Mouse (Mus musculus) embryonic facial prominence, embryonic 13.5 days (tissue): ENCODE measurements around the gene Kynu. TPM values are rescaled to one million over a fixed set of nuclear protein-coding genes. Genes with fewer than 3 reads are reported as not detected.

ENCODE experiments used
- ATAC-seq: fragments of 200-750 bp; cut with Nextera tagmentation; 2 replicates; pipeline ENCODE4 v1.8.0; 2017; ENCODE audit warnings: low read depth; ENCODE audit not compliant: insufficient number of reproducible peaks, insufficient read depth, low FRiP score, low TSS enrichment
- H3K27ac ChIP-seq: fragments of 300-500 bp; sonication (generic); 2 replicates; pipeline ENCODE4 v1.5.1; 2015; ENCODE audit warnings: moderate library complexity, mild to moderate bottlenecking, inconsistent platforms
- H3K27me3 ChIP-seq: fragments of 300-500 bp; sonication (generic); 2 replicates; pipeline ENCODE4 v1.6.1; 2015; ENCODE audit warnings: mild to moderate bottlenecking, inconsistent platforms
- H3K36me3 ChIP-seq: fragments of 300-500 bp; sonication (generic); 2 replicates; pipeline ENCODE4 v1.6.1; 2015; ENCODE audit warnings: mild to moderate bottlenecking, inconsistent platforms
- H3K4me1 ChIP-seq: fragments of 300-500 bp; sonication (generic); 2 replicates; pipeline ENCODE4 v1.6.1; 2015; ENCODE audit warnings: inconsistent platforms
- H3K4me2 ChIP-seq: fragments of 300-500 bp; sonication (generic); 2 replicates; pipeline ENCODE4 v1.6.1; 2015; ENCODE audit warnings: moderate library complexity, mild to moderate bottlenecking, inconsistent platforms
- H3K4me3 ChIP-seq: fragments of 300-500 bp; sonication (generic); 2 replicates; pipeline ENCODE4 v1.5.1; 2015; ENCODE audit warnings: mild to moderate bottlenecking, inconsistent platforms
- H3K9ac ChIP-seq: fragments of 300-500 bp; sonication (generic); 2 replicates; pipeline ENCODE4 v1.6.1; 2015; ENCODE audit warnings: mild to moderate bottlenecking, inconsistent platforms
- H3K9me3 ChIP-seq: fragments of 300-500 bp; sonication (generic); 2 replicates; pipeline ENCODE4 v1.6.1; 2016; ENCODE audit warnings: inconsistent platforms
- WGBS: fragments of 180-500 bp; shearing (Covaris S2); methylation state at CpG from one replicate; pipeline ENCODE4 v1.1.7; 2015; ENCODE audit warnings: mixed read lengths; 5-methylcytosine and 5-hydroxymethylcytosine counted together
- polyA plus RNA-seq: library from polyadenylated mRNA; unstranded; fragments of >200 nt; fragmentation: Nextera tagmentation; extraction: Ambion mirVana; gene quantifications from 2 replicates; pipeline ENCODE4 v1.2.1, GENCODE M21; 2015

The Kynu gene
- polyA plus RNA-seq, 1 experiment from 2014 or later = 0.25 TPM

DNA sequence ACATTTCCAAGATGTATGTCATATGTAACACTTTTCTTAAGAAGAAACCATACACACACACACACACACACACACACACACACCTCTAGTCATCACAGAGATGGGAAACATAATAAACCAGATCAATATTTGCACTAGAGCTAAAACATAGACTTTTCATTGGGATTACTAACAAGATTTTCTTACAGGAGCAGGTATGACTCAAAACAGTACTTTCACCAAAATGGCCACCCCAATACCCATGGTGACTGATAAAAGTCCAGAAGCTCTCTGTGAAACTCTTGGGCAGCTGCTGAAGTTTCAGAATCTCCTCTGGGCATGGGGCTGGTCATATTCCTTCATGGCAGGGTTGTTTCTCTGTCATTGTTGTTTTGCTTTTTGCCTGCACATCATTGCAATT, 114.5 kb downstream of the Kynu start:
- ATAC-seq = no peak
- no peaks in the 10 kb centered on the region for H3K4me1 ChIP-seq
- no peaks in the 10 kb centered on the region for H3K9me3 ChIP-seq
- no peak overlapping the region for H3K9ac ChIP-seq
- no peak overlapping the region for H3K27ac ChIP-seq
- no peak overlapping the region for H3K4me2 ChIP-seq
- H3K27me3 ChIP-seq = no peaks in the 10 kb centered on the region
- H3K4me3 ChIP-seq = no peak overlapping the region
- no peaks in the 10 kb centered on the region for H3K36me3 ChIP-seq

DNA sequence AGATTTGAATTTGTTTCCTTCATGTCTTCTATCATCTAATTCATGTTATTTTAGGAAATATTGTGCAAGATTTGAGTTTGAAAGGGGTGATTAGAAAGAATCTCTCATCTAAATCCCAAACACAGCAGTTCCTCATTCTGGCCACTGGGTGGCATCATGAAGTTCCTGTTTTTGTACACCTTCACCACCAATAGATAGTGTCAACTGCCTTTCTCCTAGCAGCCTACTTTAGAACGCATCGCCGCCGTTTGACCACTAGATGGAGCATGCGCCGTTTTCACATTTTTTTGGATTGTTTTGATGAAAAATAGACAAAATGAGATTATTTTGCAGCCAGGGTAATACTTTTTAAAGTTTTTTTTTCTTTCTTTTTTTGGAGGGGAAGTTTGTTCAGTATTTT, 118.5 kb downstream of the Kynu start:
- H3K4me2 ChIP-seq = no peak overlapping the region
- no peaks in the 10 kb centered on the region for H3K27me3 ChIP-seq
- ATAC-seq = no peak
- no peak overlapping the region for H3K27ac ChIP-seq
- no peak overlapping the region for H3K4me3 ChIP-seq
- 1% methylated on average over 6 of the region's 6 CpGs for WGBS
- no peak overlapping the region for H3K9ac ChIP-seq
- H3K4me1 ChIP-seq = no peaks in the 10 kb centered on the region
- no peaks in the 10 kb centered on the region for H3K9me3 ChIP-seq
- H3K36me3 ChIP-seq = no peaks in the 10 kb centered on the region

DNA sequence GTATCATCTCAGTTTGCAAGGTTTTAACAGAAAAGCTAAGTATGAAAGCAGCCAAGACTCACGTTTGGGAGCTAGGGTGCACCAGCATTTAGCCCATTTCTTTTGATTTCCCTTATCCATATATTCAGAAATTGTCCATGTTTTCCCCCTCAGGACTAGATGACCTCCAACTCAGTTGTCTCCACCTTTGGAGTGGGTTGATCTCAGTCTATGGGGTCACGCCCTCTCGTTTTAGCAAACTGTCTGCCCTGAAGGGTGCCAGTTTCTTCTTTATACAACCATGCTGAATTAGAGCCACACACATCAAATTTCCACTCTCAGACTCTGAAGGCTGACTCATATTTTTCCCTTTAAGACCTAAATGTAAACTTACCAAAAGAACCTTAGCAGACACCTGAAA, 119.0 kb downstream of the Kynu start:
- H3K27me3 ChIP-seq = no peaks in the 10 kb centered on the region
- no peaks in the 10 kb centered on the region for H3K4me1 ChIP-seq
- no peaks in the 10 kb centered on the region for H3K36me3 ChIP-seq
- H3K27ac ChIP-seq = no peak overlapping the region
- 52% methylated on average over 3 of the region's 3 CpGs for WGBS
- H3K9ac ChIP-seq = no peak overlapping the region
- no peak for ATAC-seq
- H3K9me3 ChIP-seq = no peaks in the 10 kb centered on the region
- H3K4me3 ChIP-seq = no peak overlapping the region
- no peak overlapping the region for H3K4me2 ChIP-seq

DNA sequence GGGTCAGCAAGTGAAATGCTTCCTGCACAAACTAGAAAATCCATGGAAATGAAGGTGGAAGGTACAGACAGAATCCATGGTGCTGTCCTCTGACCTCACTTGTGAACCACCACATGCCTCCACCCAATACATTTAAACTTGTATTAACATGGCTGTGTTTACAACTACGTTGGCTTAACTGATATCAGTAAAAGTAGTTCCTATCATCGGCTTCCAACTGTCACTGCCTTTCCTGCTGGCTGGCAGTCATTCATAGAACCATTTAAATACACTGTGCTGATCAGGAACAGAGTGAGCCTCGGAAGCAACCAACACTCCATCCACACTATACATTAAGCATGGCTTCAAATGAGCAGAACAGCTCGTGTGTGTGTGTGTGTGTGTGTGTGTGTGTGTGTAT, 120.1 kb downstream of the Kynu start:
- ATAC-seq = no peak
- 86% methylated on average over 4 of the region's 4 CpGs for WGBS
- Histone ChIP-seq H3K27me3 (no peaks in the 10 kb centered on the region), H3K36me3 (no peaks in the 10 kb centered on the region), H3K4me2 (no peak overlapping the region), H3K4me1 (no peaks in the 10 kb centered on the region), H3K9ac (no peak overlapping the region), H3K27ac (no peak overlapping the region), H3K4me3 (no peak overlapping the region), H3K9me3 (no peaks in the 10 kb centered on the region)

DNA sequence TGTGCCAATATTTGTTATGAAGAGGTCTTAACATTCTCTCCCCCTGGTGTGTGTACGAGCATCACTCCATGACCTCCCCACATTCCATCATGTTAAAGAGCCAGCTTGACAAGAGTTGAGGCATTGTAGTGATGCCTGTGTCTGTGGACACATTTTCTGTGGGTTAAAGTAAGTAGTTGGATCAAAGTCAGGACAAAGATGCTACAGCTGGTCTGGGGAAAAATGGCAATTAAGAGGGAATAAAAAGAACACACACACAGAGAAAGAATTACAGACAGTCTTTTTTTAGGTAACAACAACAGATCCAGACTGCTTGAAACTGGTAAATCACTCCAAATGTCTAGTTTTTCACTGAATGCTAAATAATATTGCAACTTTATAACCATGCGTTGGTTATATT, 135.3 kb downstream of the Kynu start:
- ATAC-seq = no peak
- Histone ChIP-seq H3K4me1 (no peaks in the 10 kb centered on the region), H3K4me3 (no peak overlapping the region), H3K27me3 (no peaks in the 10 kb centered on the region), H3K27ac (no peak overlapping the region), H3K9me3 (peaks cover 3% of the 10 kb centered on the region; the same call in 1 of the 2 replicates), H3K36me3 (no peaks in the 10 kb centered on the region), H3K4me2 (no peak overlapping the region), H3K9ac (no peak overlapping the region)
- WGBS = 71% methylated on average over 2 of the region's 2 CpGs

DNA sequence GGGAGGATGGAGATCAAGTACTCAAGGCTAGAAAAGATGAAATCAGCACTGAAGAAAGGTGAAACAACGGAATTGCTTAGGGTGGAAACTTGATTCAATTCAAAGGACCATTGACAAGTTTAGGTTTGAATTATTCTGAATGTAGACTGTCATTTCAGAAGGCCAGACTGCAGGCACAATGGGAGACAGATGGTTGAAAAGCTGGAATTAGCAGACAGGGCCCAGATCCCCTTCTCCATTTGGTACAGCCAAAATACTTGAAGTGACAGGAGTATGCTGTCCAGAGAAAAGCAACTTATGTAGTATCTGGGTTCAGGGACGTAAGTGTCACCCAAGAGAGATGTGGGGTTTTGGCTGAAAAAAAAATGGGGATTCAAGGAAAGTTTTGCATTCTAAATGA, 136.2 kb downstream of the Kynu start:
- Histone ChIP-seq H3K9me3 (peaks cover 3% of the 10 kb centered on the region; the same call in 1 of the 2 replicates), H3K4me3 (no peak overlapping the region), H3K9ac (no peak overlapping the region), H3K4me2 (no peak overlapping the region), H3K27ac (no peak overlapping the region), H3K4me1 (no peaks in the 10 kb centered on the region), H3K36me3 (no peaks in the 10 kb centered on the region), H3K27me3 (no peaks in the 10 kb centered on the region)
- WGBS = 73% methylated on average over 2 of the region's 2 CpGs
- ATAC-seq = no peak

DNA sequence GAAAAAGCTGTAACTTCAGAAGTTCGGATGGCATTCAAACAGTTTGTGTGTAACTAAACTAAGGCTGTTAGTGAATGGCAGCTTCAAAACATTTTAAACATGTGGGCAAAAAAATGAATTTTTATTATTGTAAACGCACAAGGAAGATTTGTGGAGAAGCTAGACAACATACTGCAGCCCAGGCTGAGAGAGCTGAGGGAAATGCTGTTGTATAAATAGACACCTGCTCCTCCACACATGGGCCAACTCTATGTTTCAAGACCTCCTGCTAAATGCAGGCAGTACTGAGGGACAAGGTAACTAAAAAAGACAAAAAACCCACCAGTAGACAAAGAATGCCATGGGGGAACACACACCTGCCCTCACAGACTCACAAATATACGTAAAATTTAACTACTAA, 140.5 kb downstream of the Kynu start:
- no peaks in the 10 kb centered on the region for H3K4me1 ChIP-seq

DNA sequence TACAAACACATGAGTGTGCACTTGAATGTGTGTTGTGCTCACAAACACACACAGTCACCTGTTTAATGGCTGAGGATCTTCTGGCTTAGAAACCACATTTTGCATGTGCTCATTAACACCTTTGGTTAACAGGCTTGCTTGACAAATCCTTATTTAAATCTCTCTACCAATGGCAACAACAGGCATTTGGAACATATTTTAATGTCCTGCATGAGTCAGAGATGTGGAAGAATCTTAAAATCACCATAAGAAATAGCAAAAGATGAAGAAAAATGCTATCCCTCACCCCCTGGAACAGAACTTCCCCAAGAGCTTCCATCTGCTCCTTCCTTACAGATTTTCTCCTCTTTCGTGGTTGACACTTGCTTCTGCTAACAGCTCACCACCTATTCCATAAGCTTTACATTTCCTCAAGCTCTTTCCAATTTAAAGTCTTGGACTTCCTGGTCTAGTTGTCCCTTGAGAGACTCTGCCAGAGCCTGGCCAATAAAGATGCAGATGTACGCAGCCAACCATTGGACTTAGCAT, 157.5 kb downstream of the Kynu start:
- Histone ChIP-seq H3K36me3 (no peaks in the 10 kb centered on the region), H3K9ac (no peak overlapping the region), H3K4me2 (no peak overlapping the region), H3K4me3 (no peak overlapping the region), H3K4me1 (no peaks in the 10 kb centered on the region), H3K27me3 (no peaks in the 10 kb centered on the region), H3K27ac (no peak overlapping the region), H3K9me3 (no peaks in the 10 kb centered on the region)
- WGBS = 82% methylated on average over 2 of the region's 2 CpGs
- no peak for ATAC-seq

More for the DNA sequence above, 140.5 kb downstream of the Kynu start:
- Histone ChIP-seq H3K27ac (no peak overlapping the region), H3K9me3 (no peaks in the 10 kb centered on the region), H3K27me3 (no peaks in the 10 kb centered on the region), H3K4me3 (no peak overlapping the region), H3K4me2 (no peak overlapping the region), H3K9ac (no peak overlapping the region), H3K36me3 (no peaks in the 10 kb centered on the region)
- ATAC-seq = no peak
- WGBS = 86% methylated on average over 3 of the region's 3 CpGs

DNA sequence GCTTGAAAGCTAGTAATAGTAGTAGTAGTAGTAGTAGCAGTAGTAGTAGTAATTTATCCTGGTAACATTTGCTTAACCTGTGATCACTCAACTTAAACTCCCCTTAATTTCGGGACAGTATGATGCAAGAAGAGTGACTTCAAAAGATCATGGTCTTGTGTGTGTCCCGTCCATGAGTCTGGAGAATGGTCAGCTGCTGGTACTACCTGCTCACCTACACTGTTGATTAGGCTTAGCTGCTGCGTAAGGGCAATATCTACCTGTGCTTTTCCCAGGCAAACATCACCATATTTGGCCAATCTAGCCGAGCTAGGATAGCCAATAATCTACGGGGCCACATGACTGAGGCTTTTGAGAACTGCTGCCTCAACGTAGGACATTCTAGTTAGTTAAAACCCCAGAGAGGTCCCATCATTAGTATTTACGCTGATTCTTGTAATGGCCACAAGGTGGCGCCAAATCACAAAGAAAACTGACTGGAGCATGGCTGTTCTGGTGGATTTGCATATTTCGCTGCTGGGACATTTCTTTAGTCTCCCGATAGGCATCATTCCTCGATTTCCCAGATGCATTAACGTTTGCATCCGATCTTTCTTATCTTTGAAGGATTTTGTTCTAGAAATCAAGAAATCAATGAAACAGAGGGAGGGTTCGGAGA, 167.4 kb downstream of the Kynu start:
- no peak overlapping the region for H3K27ac ChIP-seq
- H3K4me3 ChIP-seq = peak overlapping the region; percentile 24; the same call in 1 of the 2 replicates

DNA sequence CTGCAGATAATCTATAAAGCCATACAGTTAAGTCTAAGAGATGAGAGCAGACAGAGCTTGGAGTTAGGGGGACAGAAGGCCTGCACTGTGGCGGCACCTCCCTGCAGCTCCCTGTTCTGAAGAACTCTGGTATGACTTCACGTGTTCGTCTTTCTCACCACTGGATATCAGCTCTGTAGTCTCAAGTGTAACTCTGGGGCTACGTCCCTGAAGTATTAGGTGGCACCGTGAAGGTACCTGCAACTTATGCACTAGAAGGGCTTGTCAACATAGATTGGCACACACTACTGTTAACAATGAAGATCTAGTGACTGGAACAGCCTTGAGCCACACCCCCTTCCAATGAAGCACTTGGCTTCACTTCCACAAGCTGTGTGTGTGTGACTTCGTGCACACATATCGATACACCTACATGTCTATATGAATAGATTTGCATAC, 168.0 kb downstream of the Kynu start:
- peak overlapping the region; percentile 49 for H3K4me2 ChIP-seq
- no peak for ATAC-seq
- no peak overlapping the region for H3K27ac ChIP-seq

More for the DNA sequence above, 167.4 kb downstream of the Kynu start:
- Histone ChIP-seq H3K4me1 (peaks cover 8% of the 10 kb centered on the region), H3K4me2 (peak overlapping the region; percentile 49), H3K36me3 (no peaks in the 10 kb centered on the region), H3K9me3 (no peaks in the 10 kb centered on the region), H3K9ac (0 out of 2 replicates have a peak overlapping the region, but pooled peaks have one; percentile 32), H3K27me3 (no peaks in the 10 kb centered on the region)
- WGBS = 16% methylated on average over 14 of the region's 14 CpGs
- ATAC-seq = peak; percentile 74; the same call in 1 of the 2 replicates

DNA sequence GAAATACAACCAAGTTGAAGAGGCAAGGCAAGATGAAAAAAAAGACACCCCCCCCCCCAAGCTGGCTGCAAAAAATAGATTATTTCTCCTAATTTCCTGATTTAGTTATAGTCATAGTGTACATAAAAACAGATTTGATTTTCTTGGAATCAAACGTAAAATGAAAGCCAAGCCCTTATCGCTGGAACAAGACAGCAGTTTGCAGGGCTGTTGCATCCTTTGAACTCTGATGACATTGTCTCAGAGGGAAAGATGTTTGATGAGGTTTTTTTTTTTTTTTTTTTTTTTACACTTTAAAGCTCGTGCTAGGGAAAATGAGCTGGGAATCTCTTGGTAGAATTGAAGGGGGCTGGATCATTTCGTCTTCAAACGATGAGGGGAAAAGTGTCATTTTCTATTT, 172.1 kb downstream of the Kynu start:
- no peak overlapping the region for H3K4me2 ChIP-seq

More for the DNA sequence above, 168.0 kb downstream of the Kynu start:
- no peaks in the 10 kb centered on the region for H3K27me3 ChIP-seq
- H3K4me3 ChIP-seq = peak overlapping the region; percentile 24; the same call in 1 of the 2 replicates
- no peaks in the 10 kb centered on the region for H3K36me3 ChIP-seq
- H3K9me3 ChIP-seq = no peaks in the 10 kb centered on the region
- 59% methylated on average over 7 of the region's 7 CpGs for WGBS
- peaks cover 8% of the 10 kb centered on the region for H3K4me1 ChIP-seq
- 0 out of 2 replicates have a peak overlapping the region, but pooled peaks have one; percentile 32 for H3K9ac ChIP-seq

DNA sequence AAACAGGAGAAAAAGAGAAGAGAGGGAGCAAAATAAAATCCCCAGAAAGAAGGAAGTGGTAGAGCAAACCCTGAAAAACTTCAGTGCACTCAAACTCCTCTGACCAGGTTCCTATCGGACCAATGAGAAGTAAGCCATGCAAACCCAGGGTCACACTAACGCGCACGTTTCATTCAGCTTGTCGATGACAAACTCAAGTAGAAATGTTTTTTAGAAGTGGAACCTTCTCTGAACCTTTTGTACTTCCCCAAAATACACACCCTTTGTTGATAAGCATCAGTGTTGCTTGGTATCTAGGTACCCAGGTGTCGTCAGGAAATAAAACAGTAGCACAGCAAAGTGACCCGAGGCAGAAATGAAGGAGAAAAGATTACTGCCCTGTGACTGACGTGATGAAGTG, 172.6 kb downstream of the Kynu start:
- Histone ChIP-seq H3K9me3 (no peaks in the 10 kb centered on the region), H3K27ac (no peak overlapping the region), H3K36me3 (no peaks in the 10 kb centered on the region), H3K4me3 (no peak overlapping the region), H3K4me1 (peaks cover 8% of the 10 kb centered on the region), H3K27me3 (no peaks in the 10 kb centered on the region), H3K4me2 (no peak overlapping the region), H3K9ac (no peak overlapping the region)
- no peak for ATAC-seq
- WGBS = 78% methylated on average over 8 of the region's 8 CpGs

More for the DNA sequence above, 172.1 kb downstream of the Kynu start:
- Histone ChIP-seq H3K9me3 (no peaks in the 10 kb centered on the region), H3K9ac (no peak overlapping the region), H3K27me3 (no peaks in the 10 kb centered on the region), H3K4me1 (peaks cover 8% of the 10 kb centered on the region), H3K4me3 (no peak overlapping the region), H3K27ac (no peak overlapping the region), H3K36me3 (no peaks in the 10 kb centered on the region)
- 47% methylated on average over 5 of the region's 5 CpGs for WGBS
- ATAC-seq = no peak
